Mouse (Mus musculus) megakaryocyte progenitor cell, adult 5-6 weeks (primary cell): ENCODE data around the gene Pgam2. TPM values are rescaled to one million over a fixed set of nuclear protein-coding genes. Genes with fewer than 3 reads are reported as not detected.
A peak's percentile ranks its signal among the peaks of the same experiment; 100 is the strongest.

Experiments used
- ATAC-seq: replicated peaks from 2 replicates; pipeline ENCODE4 v1.8.0; 2016; ENCODE audit warnings: mild to moderate bottlenecking, moderate TSS enrichment, inconsistent platforms; ENCODE audit not compliant: poor library complexity
- total RNA-seq, 2 experiments: library from RNA; stranded (forward) in 1 of 2; stranded (reverse) in 1 of 2; fragments of 157-497, 149-512 nt in 1 of 2; fragments of 200-1000 nt in 1 of 2; gene quantifications; 2 replicates each; pipeline versions ENCODE4 v1.2.3 to v1.2.4; 2015 to 2017

Pgam2 gene
- total RNA-seq, 2 experiments from 2014 or later = not detected

GRCm38 (mm10) chr11:5782199-5782944, 21.2 kb downstream of the Pgam2 start:
- peak; percentile 89 for ATAC-seq

DNA sequence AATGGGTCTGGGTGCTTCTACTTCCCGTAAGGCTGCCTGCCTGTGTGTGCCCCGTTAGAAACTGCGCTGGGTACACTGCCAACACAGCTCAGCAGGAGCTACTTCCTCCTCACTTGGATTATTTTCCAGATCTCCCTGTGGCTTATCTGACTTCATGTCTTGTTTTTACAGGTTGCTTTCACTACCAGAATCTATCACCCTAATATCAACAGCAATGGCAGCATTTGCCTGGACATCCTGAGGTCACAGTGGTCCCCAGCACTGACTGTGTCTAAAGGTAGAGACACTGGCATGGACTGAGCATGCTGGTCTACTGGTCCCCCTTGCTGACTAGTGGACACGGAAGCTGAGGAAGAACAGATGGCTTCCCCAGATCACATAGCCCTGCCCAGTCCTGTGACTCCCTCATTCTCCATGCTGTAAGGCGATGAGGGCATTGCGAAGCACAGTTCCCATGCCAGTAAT, 23.5 kb downstream of the Pgam2 start:
- no peak for ATAC-seq

- peak; percentile 55 for ATAC-seq
Measured at GRCm38 (mm10) chr11:5778481-5778880, 25.1 kb downstream of the Pgam2 start.

- ATAC-seq = no peak
Measured at GRCm38 (mm10) chr11:5766019-5766418, 37.5 kb downstream of the Pgam2 start.

DNA sequence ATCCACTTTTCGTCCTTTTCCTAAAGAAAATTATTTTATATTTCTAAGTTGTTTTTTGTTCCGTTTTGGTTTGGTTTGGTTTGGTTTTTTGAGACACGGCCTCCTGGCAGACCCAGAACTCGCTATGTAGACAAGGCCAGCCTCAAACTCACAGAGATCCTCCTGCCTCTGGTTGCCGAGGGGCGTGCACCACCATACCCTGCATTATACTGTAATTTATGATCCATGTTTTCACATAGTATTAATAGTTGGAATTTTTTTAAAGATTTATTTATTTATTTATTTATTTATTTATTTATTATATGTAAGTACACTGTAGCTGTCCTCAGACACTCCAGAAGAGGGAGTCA, 40.9 kb downstream of the Pgam2 start:
- ATAC-seq = 0 out of 2 replicates have a peak, but pooled peaks have one; percentile 9

GRCm38 (mm10) chr11:5761820-5762632, 41.5 kb downstream of the Pgam2 start, which contains the start of gene Urgcp:
Urgcp (minus strand) TSS chr11:5762376.
- peak; percentile 93 for ATAC-seq

GRCm38 (mm10) chr11:5753755-5754154, 49.8 kb downstream of the Pgam2 start:
- ATAC-seq = no peak

Other genes with a start within 250 kb of the Pgam2 start
- gene Ankrd36, start 234.0 kb downstream of the Pgam2 start, total RNA-seq (2015) = not detected in 2 replicates
- gene Ankrd36, start 234.0 kb downstream of the Pgam2 start, total RNA-seq (2017) = 0.10 TPM in 1 of 2 replicates, not detected in the other
- gene Mrps24, start 88.1 kb downstream of the Pgam2 start, total RNA-seq (2015) = 85.7 and 101 TPM in 2 replicates
- gene Mrps24, start 88.1 kb downstream of the Pgam2 start, total RNA-seq (2017) = 42.5 and 58.5 TPM in 2 replicates
- gene Urgcp, start 41.4 kb downstream of the Pgam2 start, total RNA-seq (2015) = 4.1 and 4.5 TPM in 2 replicates
- gene Urgcp, start 41.4 kb downstream of the Pgam2 start, total RNA-seq (2017) = 7.0 and 7.1 TPM in 2 replicates
- gene Dbnl, start 15.2 kb downstream of the Pgam2 start, total RNA-seq (2015) = 43.9 and 44.5 TPM in 2 replicates
- 85.9 and 92.9 TPM in 2 replicates for gene Dbnl, start 15.2 kb downstream of the Pgam2 start, total RNA-seq (2017)
- 2.1 and 3.3 TPM in 2 replicates for gene Polm, start 34.3 kb upstream of the Pgam2 start, total RNA-seq (2015)
- 1.3 and 1.4 TPM in 2 replicates for gene Polm, start 34.3 kb upstream of the Pgam2 start, total RNA-seq (2017)
- gene Aebp1, start 58.2 kb upstream of the Pgam2 start, total RNA-seq (2015) = not detected in 2 replicates
- gene Aebp1, start 58.2 kb upstream of the Pgam2 start, total RNA-seq (2017) = not detected in 2 replicates
- gene Pold2, start 74.6 kb upstream of the Pgam2 start, total RNA-seq (2015) = 63.9 and 65.8 TPM in 2 replicates
- 48.4 and 52.0 TPM in 2 replicates for gene Pold2, start 74.6 kb upstream of the Pgam2 start, total RNA-seq (2017)
- gene Myl7, start 95.0 kb upstream of the Pgam2 start, total RNA-seq (2015) = not detected in 2 replicates
- not detected in 2 replicates for gene Myl7, start 95.0 kb upstream of the Pgam2 start, total RNA-seq (2017)
- gene Gck, start 146.3 kb upstream of the Pgam2 start, total RNA-seq (2015) = not detected in 2 replicates
- not detected in 2 replicates for gene Gck, start 146.3 kb upstream of the Pgam2 start, total RNA-seq (2017)
- 17.4 and 18.2 TPM in 2 replicates for gene Ykt6, start 152.0 kb upstream of the Pgam2 start, total RNA-seq (2015)
- gene Ykt6, start 152.0 kb upstream of the Pgam2 start, total RNA-seq (2017) = 44.4 and 48.7 TPM in 2 replicates